ENCODE assay signal across 9 mouse cellular contexts in genomic region chr2:153108313-153109264, GRCm38 (mm10). TPM values are rescaled to one million over a fixed set of nuclear protein-coding genes. Genes with fewer than 3 reads are reported as not detected.
DNase-seq lines count a peak whose midpoint lies in the region; ATAC-seq and TF ChIP-seq lines count a peak whose summit lies in the region.
"Had no signal": no experiment of that assay in that cellular context is flagged by ENCODE, and none has a peak within 500 bp of the region (broad histone marks: within the 10 kb centered on the region; RNA-seq: fewer than 3 reads in every experiment).

Hck (plus strand) TSS chr2:153108468.

- WGBS in heart, embryonic 10.5 days = 3% methylated on average over 52 of the region's 52 CpGs
- WGBS in lung, embryonic 16.5 days = 3% methylated on average over 52 of the region's 52 CpGs
- WGBS in olfactory bulb, adult 2 months = 5% methylated on average over 52 of the region's 52 CpGs

- peak within 1 kb of the TSS; percentile 68 for H3K4me3 ChIP-seq in heart, embryonic 10.5 days
- H3K4me3 ChIP-seq in lung, embryonic 16.5 days (ENCODE audit: low read length) = peak within 1 kb of the TSS; percentile 49
- peak within 1 kb of the TSS; percentile 23 for H3K4me3 ChIP-seq in olfactory bulb, adult 2 months (ENCODE audit: insufficient read depth, low read depth, low read length)

- H3K4me2 ChIP-seq in lung, embryonic 16.5 days (ENCODE audit: low read depth, low read length) = peak within 1 kb of the TSS; percentile 77

- peak within 1 kb of the TSS; percentile 36; the same call in 1 of the 2 replicates for H3K27ac ChIP-seq in heart, embryonic 10.5 days
- H3K27ac ChIP-seq in lung, embryonic 16.5 days (ENCODE audit: low read length) = no peak within 1 kb of the TSS
- H3K27ac ChIP-seq in olfactory bulb, adult 2 months (ENCODE audit: insufficient read depth, low read depth, low read length) = no peak within 1 kb of the TSS

- H3K36me3 ChIP-seq in heart, embryonic 10.5 days = no peaks in the 10 kb centered on the region
- H3K36me3 ChIP-seq in lung, embryonic 16.5 days (ENCODE audit: control insufficient read depth, insufficient read depth, low read length) = no peaks in the 10 kb centered on the region

- peak within 1 kb of the TSS; percentile 51 for H3K9ac ChIP-seq in lung, embryonic 16.5 days (ENCODE audit: low read length)

- TF ChIP-seq CTCF in olfactory bulb, adult 2 months (IDR thresholded peaks at IDR 0.05; ENCODE audit: insufficient read depth, low read depth, low read length) = no peak

- no peak for TF ChIP-seq POLR2A in olfactory bulb, adult 2 months (IDR thresholded peaks at IDR 0.05; ENCODE audit: insufficient read depth, low read depth, low read length)

- H3K9me3 ChIP-seq in heart, embryonic 10.5 days = no peaks in the 10 kb centered on the region
- no peaks in the 10 kb centered on the region for H3K9me3 ChIP-seq in lung, embryonic 16.5 days (ENCODE audit: control insufficient read depth, low read length)

- H3K4me1 ChIP-seq in heart, embryonic 10.5 days = peaks cover 19% of the 10 kb centered on the region
- H3K4me1 ChIP-seq in lung, embryonic 16.5 days (replicated peaks; ENCODE audit: control insufficient read depth, insufficient read depth, low read length) = peaks cover 9% of the 10 kb centered on the region; the same call in 1 of the 2 replicates
- peaks cover 7% of the 10 kb centered on the region for H3K4me1 ChIP-seq in olfactory bulb, adult 2 months (ENCODE audit: control insufficient read depth, insufficient read depth, low read length)

- DNase-seq in layer of hippocampus, adult 9-11 months = peak; percentile 15
- no peak for DNase-seq in layer of hippocampus, adult 9-10 months (ENCODE audit: low spot score)
- DNase-seq in embryo, embryonic 11 days = peak; percentile 60
- no peak for DNase-seq in heart, embryonic 10.5 days (ENCODE audit: low spot score)
- DNase-seq in kidney, adult 9 months = peak; percentile 32
- DNase-seq in urinary bladder, postnatal 4 days (ENCODE audit: low spot score in 2 of 2) = peak; percentile 63 to 69

- ATAC-seq in lung, embryonic 16.5 days (ENCODE audit: low read depth) = peak; percentile 86
- ATAC-seq: Patski had no signal

- H3K27me3 ChIP-seq in heart, embryonic 10.5 days (ENCODE audit: insufficient read depth, poor library complexity, severe bottlenecking) = peaks cover 95% of the 10 kb centered on the region
- H3K27me3 ChIP-seq in lung, embryonic 16.5 days (ENCODE audit: control insufficient read depth, insufficient read depth, low read depth, low read length) = peaks cover 35% of the 10 kb centered on the region
- H3K27me3 ChIP-seq: Patski had no signal

RNA-seq across cellular contexts. Expression of gene Hck, which starts in this region (rescaled TPM):
- 0.48 and 1.3 TPM in 2 replicates for polyA plus RNA-seq in heart, embryonic 10.5 days (2016; fragmentation: Nextera tagmentation; extraction: Ambion mirVana)
- 4.5 and 6.9 TPM in 2 replicates for polyA plus RNA-seq in lung, embryonic 16.5 days (2015; fragmentation: Nextera tagmentation; extraction: Ambion mirVana)
- not detected in 2 replicates for polyA plus RNA-seq in olfactory bulb, adult 2 months (2012; ENCODE audit: insufficient read depth, insufficient read length, low replicate concordance, missing spikeins)

Comparison
In these comparisons a context has a peak if more than half of its experiments do, and no peak if none do; other contexts are left out.
1. DNase-seq: peak in layer of hippocampus, adult 9-11 months (single experiment), embryo, embryonic 11 days (single experiment), kidney, adult 9 months (single experiment) and urinary bladder, postnatal 4 days (2 of 2); none in layer of hippocampus, adult 9-10 months (single experiment) and heart, embryonic 10.5 days (single experiment).
2. Peak in every context shown above with its lines, with median percentiles within 50 percentile points of each other: H3K4me3 ChIP-seq.